Mouse (Mus musculus): ENCODE results near the gene Cers2.

Gene Cers2
- long read RNA-seq, experiment 1, transcript Cers2-201 (11 exons, 2,216 nt), result major isoform, 93 of 127 reads
- long read RNA-seq, experiment 1, partial matches to known transcripts, result 7 of 127 reads
- long read RNA-seq, experiment 1, other reads (novel, unspliced or antisense), result 27 of 127 reads
- long read RNA-seq, experiment 2, transcript Cers2-201 (11 exons, 2,216 nt), result major isoform, 147 of 181 reads
- long read RNA-seq, experiment 2, partial matches to known transcripts, result 9 of 181 reads
- long read RNA-seq, experiment 2, other reads (novel, unspliced or antisense), result 25 of 181 reads

DNA sequence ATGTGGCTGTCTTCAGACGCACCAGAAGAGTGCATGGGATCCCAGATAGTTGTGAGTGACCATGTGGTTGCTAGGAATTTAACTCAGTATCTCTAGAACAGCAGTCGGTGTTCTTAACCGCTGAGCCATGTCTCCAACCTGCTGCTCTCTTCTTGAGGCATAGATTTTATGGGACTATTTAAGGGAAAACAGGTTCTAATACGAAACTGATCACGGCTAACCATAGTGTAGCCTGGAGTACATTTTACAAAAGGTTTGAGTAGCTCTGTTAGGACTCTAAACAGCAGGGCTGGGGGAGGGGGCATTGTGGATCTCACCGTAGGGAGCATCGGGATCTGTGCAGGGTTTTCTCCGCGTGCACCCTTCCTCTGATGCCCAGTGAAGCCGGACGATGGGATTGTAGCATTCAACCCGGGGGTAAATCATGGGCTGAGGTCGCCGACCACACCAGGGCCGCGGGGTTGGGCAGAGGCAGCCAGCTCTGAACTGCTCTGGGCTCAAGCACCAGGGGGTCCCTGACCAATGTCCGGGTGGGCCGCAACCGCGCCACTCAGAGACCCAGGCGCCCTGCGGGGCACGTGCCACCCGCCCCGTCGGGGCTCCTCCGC, at the start of gene Cers2:
Gene Cers2, plus strand, starts transcription at position 306 of the 608 bp plus-strand sequence.
- intact Hi-C loops (cut with DNase I), result no loop called here

DNA sequence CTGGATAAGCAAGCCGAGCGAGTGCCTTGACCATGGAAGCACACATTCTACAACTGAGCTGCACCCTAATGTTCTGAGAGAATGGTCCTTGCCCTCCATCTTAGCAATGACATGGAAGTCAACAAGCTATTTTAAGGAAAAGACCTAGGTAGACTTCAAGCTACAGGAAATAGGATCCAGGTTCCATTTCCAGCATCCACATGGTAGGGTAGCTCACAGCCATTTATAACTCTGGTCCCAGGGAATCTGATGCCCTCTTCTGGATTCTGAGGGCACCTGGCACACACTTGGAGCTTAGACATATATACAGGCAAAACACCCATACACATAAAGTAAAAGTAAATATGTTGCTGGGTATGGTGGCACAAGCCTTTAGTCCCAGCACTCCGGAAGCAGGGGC, 48.5 kb upstream of the Cers2 start:
- intact Hi-C loops (cut with DNase I), result loop anchor here (5.0 to 10.0 kb wide), 2 partner anchors 34 to 51 kb away; partner anchors contain the start of genes Gabpb2 and Mllt11

DNA sequence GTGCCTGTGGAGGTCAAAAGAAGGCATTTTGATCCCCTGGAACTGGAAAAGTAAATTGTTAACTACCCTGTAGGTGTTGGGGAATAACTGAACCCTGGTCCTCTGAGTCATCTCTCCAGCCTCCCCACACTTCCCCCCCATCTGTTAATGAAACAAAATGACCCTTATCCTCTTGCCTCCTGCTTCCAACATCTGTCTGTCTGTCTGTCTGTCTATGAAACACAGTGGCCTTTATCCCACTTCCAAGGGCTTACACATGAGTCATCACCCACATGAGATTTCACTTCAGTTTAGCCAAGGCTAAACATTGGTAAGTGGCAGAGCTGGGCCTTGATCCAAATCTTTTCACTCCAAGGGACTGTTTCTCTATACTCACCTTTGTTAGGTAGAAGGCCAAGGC, 46.7 kb upstream of the Cers2 start:
- intact Hi-C loops (cut with DNase I), result loop anchor here (5.0 to 10.0 kb wide), 2 partner anchors 36 to 53 kb away; partner anchors contain the start of genes Gabpb2 and Mllt11

DNA sequence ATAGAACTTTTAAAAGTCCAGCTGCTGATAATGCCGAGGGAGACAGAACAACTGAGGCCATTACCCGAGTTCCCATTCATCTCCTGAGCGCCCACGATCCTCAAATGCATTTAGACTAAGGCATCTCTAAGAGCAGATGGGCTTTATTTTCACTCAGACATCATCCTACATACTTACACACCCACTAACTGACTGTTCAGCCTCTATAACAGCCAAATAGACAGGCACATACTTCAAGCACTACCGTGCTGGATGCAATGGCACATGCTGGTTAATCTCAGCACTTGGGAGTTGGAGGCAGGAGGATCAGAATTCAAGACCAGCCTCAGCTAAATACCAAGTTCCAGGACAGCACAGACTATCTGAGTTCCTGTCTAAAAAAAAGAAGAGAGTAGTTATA, 44.8 kb upstream of the Cers2 start:
- intact Hi-C loops (cut with DNase I), result loop anchor here (5.0 to 10.0 kb wide), 2 partner anchors 37 to 55 kb away; partner anchors contain the start of genes Gabpb2 and Mllt11

DNA sequence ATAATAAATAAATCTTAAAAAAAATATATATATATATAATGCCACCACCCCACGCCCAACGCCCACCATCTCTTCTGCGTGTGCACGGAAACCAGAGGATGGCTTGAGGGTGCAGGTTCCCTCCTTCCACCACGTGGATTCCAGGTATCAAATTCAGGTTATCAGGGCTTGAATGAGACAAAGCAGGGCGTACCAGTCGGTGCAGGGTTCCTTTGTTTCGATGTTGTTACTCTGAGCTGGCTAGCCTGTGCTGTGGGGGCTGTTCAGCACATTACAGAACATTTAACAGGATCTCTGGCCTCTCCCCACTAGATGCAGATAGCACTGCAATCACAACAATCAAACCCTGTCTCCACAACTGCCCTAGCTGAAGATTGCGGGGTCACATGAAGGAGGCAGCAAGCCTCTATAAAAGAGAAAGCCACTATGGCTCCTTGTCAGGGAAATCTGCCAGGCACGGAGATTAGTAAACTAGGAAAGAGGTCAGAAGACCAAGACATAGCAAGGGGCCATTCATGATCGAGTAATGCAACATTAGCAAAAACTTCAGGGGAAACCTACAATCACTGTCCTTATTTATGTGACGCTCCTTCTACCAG, 43.7 kb upstream of the Cers2 start:
- intact Hi-C loops (cut with DNase I), result no loop called here

DNA sequence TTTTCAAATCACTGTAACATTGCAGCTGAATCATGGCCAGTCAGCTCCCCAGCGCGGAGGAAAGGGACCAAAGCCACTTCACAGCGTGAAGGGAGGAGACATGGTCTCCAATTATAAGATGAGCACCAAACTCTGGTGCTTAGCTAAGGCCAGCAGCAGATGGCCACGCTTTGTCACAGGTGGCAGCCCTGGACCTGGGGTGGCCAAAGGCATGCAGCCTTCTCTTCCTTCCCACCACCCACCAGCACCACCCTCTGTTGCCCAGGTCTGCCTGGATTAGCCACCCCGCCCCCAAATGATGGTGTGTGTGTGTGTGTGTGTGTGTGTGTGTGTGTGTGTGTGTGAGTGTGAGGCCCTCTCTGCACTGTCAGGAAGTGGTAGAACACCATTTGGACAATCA, 41.1 kb upstream of the Cers2 start:
- intact Hi-C loops (cut with DNase I), result no loop called here

DNA sequence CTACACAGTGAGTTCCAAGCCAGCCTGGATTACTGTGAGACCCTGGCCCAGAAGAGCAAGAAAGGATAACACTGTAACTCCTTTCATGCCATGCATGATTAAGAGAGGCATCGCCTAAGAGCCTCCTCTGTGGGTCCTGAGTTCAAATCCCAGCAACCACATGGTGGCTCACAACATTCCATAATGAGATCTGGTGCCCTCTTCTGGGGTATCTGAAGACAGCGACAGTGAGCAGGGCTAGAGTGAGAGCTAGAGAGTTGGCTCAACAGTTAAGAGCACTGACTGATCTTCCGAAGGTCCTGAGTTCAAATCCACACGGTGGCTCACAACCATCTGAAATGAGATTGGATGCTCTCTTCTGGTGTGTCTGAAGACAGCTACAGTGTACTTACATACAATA, 40.1 kb upstream of the Cers2 start:
- intact Hi-C loops (cut with DNase I), result no loop called here

DNA sequence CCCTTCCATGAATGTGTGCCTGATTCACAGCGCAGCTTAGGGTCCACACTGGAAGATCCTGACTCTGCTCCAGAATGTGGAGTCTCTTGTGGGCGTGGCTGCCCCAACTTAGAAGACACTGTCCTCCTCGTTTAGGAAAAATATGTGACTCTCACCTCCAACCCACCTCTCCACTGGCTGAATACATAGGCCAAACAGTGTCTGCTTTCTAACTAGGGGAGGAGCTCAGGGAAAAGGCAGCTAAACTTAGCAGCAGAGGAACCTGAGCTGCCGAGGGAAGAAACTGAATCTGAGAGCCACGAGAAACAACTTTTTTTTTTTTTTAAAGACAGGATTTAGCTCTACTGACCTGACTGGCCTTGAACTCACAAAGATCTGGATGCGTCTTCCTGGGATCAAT, 39.4 kb upstream of the Cers2 start:
- intact Hi-C loops (cut with DNase I), result no loop called here

DNA sequence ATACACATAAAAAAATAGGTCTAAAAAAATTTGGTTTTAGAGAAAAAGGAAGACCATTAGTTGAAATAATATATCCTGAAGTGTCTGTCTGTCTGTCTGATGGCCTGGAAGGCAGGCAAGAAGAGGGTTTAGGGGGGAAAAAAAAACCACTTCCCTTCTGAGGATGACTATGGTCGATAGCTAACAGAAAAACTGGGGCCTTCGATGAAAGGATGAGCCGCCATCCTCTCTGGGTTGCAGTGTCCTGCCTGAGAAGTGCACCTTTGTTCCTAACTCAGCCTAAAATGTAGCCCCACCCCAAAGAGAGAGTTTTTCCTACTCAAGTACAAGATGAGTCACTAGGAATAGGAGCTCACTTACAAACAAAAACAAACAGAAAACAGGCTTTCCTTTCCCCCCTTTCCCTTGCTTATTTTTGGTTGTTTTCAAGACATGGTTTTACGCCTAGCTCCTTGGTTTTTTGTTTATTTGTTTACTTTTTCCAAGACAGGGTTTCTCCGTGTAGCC, 38.1 kb upstream of the Cers2 start:
- intact Hi-C loops (cut with DNase I), result no loop called here

DNA sequence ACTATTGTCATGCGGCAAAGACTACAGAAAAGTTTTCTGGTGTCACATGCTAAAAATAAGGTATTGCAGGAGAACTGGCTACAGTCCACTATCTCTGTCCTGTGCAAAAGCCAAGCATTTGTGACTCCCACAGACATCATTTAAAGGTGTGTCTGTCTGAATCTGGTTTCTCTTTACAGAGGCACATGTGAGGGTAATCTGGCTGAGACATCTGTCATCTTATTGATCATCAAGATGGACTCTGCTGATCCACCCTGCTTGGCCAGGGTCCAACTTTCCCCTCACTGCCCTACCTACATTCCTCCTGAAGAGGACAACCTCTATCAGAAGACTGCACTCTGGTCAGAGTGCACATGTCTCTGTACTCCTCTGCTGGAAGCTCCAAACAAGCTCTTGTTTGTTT, 37.4 kb upstream of the Cers2 start:
- intact Hi-C loops (cut with DNase I), result no loop called here

DNA sequence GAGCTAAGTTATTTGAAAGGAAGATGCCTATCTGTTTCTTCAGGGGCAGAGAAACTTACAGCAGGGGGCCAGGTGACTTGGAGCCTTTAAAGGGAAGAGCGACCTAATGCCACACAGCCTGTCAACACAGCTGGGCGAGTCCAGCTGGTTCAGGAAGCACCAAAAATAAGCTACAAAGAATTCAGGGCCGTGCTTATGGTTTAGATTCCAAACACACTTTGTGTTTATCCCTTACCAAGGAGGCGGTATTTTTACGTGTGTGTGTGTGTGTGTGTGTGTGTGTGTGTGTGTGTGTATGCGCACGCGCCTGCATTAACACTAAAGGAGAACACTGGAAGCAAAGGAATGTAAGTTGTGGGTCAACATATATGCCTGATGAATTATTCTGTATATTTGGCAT, 33.8 kb upstream of the Cers2 start:
- intact Hi-C loops (cut with DNase I), result no loop called here

DNA sequence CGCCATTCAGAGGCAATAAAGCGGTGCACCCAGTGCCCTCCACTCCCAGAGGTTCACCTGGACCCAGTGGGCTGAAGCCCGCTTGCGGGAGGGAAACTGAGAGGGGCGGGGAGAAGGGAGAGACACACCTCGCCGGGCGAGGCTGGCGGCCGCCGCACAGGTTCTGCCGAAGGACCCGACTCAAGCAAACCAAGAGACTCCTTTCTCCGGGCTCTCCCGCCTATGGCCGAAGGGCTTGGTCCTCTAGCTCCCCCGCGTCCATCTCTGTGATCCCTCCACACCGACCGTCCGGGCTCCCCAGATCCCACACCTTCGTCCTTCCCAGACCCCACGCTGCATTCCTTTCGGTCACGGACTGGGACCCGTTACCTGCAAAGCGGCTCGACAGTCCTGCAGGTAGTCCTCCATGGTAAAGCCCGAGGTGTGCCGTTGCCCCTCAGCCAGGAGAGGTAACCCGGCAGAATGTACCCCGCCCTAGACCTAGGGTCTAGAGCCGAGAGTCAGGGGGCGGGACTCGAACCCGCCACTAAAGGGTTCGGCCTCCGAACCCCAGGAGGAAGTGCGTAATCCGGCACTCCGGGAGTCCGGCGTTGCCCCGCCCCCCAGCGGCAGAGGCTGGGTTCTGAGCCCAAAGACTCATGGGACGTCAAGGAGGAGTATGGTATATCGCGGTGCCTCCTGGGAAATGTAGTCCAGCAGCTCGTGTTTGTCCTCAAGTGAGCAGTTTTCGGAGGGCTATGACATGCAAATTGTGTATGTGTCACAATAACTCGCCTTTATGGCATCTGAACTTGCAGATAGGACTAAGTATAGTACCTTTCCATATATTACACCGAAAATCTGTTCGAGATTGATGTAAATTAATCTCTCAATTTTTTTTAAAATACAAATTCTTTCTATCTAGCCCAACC, 33.1 kb upstream of the Cers2 start, which contains the start of the genes Mindy1 and Prune1:
Gene Mindy1, plus strand, starts transcription at position 130 of the 911 bp plus-strand sequence.
Gene Prune1, minus strand, starts transcription at position 861 of the 911 bp plus-strand sequence.
- intact Hi-C loops (cut with DNase I), result no loop called here

DNA sequence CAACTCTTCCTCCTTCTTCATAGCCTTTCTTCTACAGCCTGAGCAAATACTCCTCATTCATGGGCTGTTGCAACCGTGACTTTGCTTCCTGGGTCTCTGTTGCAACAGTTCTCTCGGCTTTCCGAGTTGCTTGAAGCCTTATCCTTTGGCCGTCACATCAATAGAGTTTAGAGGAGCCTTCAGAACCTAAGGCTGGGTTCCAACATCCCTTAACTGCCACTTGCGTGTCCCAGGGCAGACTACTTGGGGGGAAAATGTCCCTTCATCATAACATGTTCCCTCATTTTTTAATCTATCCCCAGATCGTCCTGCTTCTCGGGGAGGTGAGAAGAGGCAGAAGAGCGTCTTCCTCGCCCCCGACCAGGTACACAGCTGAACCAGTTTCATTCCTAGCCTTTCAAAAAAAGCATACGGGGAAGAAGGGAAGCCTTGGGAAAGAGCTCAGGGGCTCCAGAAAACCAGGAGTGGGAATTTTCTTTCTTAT, 32.2 kb upstream of the Cers2 start:
- intact Hi-C loops (cut with DNase I), result no loop called here

DNA sequence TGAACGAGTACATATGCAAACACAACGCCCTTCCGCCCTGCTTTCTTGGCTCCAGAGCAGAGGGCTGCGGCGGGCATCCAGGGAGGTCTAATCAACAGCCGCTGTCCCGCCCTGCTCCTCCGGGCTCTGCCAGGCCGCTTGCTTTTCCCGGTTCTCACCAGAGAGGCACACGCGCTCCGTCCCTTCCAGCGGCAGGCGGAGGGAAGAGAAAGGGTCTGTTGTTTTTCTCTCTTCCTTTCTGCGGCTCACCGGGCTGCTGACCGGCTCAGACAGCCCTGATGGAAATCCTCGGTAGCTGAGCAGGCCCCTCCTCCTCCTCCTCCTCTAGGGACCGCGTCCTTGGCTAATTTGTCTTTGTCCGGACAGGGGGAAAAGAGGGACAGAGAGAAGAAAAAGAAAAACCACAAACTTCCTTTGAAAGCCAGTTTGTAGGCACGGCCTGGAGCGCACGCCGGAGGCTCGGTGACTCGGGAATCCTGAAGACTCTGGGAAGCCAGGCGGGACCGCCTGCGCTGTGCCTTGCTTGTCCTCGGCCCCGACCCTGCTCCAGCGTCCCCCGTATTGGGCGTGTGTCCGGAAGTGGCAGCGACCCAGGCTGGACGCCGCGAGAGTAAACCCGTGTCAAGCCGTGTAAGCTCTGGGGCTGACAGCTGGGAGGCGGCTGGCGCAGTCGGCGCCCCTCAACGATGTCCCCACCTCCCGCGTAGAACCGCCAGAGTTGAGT, 31.6 kb upstream of the Cers2 start:
- intact Hi-C loops (cut with DNase I), result no loop called here

DNA sequence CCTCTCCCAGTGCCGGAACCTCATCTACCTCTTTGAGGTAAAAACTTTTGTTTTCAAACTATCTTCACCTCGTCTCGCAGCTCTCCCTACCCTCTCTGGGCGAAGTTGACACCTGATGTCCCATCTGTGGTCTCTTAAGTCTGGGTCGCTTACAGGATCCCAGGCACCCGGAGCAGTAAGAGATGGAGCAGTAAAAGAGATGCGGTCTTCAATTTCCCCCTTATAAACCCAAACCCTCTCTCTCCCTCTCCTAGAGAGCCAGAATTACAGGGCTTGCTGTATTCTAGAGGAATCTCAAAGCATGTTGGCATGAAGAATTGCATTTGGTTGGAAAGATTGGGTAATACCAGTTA, 31.0 kb upstream of the Cers2 start:
- intact Hi-C loops (cut with DNase I), result no loop called here

DNA sequence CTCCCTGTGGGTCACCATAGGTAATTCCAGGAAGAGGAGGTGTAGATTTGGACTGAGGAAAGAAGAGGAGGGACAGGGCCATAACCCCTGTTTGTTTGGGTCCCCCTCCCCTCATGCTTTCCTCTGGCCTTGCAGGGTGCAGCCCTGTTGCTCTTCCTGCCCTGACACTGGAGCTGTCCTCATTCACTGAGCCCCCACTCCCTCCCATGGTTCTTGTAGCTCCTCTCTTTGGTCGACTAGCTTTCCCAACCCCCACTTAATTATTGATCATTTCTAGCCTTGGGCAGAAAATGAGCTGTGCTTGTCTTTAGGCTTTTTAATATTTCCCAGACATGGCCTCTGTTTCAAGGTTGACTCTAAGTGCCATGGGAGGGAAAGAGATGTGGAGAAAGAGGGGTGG, 30.5 kb upstream of the Cers2 start:
- intact Hi-C loops (cut with DNase I), result no loop called here

DNA sequence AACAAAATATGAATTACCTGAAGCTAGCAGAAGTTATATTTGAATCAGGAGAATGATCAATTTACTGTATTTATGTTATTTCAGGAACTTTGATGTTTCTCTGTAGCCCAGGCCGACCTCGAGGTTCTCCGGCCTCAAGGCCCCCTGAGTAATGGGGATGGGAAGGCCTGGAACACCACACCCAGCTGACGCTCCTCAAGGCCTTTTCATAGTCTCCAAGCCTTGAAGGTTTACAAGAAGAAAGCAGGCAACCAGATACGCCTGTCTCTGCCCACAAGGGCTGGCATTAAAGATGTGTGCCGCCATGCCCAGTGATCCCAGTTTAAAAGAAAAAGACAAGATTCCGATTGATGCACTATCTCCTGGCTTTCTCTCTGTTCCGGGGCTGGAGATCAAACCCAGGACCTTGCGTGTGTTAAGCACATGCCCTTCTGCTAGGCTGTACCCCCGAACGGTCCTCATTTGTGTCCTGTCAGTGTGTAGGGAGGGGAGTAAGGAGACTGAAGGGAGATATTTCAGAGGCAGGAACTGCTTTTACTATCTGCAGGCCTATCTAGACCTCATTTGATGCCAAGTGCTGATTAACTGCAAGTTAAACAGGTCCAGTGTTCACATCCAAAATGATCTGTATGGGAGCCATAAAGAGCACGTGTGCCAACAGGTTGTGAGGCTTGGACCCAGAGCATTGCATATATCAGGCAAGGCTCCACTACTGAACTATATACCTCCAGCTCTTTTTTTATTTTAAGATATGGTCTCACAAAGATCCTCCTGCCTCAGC, 29.9 kb upstream of the Cers2 start:
- intact Hi-C loops (cut with DNase I), result no loop called here

DNA sequence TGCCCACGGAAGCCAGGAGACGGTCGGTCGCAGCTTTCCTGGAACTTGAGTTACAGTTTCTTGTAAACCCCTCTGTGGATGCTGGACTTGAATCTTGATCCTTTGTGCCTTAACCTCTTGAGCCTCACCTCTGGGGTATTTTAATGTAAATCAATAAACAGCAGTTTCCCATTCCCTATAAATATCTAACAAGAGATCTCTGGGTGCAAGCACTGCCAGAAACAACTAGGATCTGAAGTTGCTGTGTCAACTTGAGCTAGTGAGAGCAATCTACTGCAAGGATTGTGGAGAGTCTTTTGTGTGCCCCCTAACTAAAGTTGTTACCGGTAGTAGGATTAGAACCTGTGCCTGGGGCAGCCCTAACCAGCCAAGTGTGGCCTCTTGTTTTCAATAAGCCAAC, 29.2 kb upstream of the Cers2 start:
- intact Hi-C loops (cut with DNase I), result no loop called here

DNA sequence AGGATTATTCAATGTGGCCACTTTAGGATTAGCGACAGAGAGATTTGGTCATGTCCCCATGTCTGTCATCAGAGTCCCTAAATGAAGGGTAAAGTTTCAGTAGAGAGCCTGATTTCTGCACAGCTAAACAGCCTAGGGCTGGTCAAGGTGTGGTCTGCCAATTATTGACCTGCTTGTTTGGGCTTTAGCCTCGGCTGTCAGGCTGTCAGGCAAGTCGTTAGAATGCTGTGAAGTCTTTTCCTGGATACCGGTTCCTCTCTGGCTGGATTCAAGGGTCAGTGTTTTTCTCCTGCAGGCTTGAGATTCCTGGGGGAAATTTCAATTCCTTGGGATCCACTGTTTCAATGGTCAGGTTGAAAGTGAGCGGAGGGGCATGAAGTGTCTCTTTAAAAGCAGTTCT, 28.6 kb upstream of the Cers2 start:
- intact Hi-C loops (cut with DNase I), result no loop called here

DNA sequence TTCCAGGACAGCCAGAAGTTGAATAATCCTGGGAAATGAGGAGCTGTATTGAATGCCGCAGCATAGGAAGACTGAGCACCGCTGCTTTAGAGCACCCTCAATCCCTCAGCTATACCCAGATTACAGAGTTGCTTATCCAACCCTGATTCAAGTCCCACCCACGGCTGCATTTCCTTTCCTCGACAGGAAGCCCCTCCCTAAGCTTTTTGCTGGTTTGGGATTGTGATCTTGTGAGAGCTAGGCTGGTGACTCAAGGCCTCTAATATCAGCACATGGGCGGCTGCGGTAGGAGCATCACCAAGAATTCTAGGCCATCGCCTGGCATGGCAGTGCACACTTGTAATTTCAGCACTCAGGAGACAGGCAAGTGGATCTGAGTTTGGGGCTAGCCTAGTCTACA, 28.1 kb upstream of the Cers2 start:
- intact Hi-C loops (cut with DNase I), result no loop called here
